In the genomic region with DNA sequence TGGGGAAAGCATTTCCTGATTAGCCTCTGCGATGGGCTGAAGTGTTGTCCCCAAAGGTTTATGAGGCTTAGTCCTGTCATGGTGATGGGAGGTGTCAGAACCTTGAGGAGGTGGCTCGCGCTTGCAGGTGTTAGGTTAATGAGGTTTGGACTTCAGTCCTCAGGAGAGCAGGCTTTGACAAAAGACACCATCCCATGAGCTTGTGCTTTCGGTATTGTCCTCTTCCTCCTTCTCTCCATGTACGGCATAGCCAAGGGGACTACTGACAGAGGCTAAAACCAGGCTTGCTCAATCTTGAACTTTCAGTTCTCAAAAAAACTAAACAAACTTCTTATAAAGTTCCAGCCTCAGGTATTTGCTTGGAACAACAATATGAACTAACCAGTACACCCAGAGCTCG, we compare ENCODE assay signal across 22 mouse cellular contexts.
"Had no signal": no experiment of that assay in that cellular context is flagged by ENCODE, and none has a peak within 500 bp of the region (broad histone marks: within the 10 kb centered on the region; RNA-seq: fewer than 3 reads in every experiment).

No protein-coding gene starts in this region.

- H3K9me3 ChIP-seq: limb, embryonic 12.5 days; limb, embryonic 15.5 days; liver, embryonic 13.5 days; neural tube, embryonic 12.5 days; neural tube, embryonic 15.5 days had no signal

- H3K4me2 ChIP-seq: limb, embryonic 12.5 days; limb, embryonic 15.5 days; liver, embryonic 13.5 days; midbrain, embryonic 11.5 days; neural tube, embryonic 12.5 days; neural tube, embryonic 15.5 days had no signal

- H3K27ac ChIP-seq: kidney, postnatal 0 days; limb, embryonic 12.5 days; limb, embryonic 15.5 days; liver, embryonic 13.5 days; neural tube, embryonic 12.5 days; neural tube, embryonic 15.5 days had no signal

- DNase-seq: kidney, adult 18-20 months; kidney, adult 9 months; kidney, postnatal 25 days; layer of hippocampus, postnatal 36 days; left cerebral cortex, postnatal 4 days; liver, embryonic 13.5 days; lung, adult 2 months; lung, postnatal 14 days; lung, postnatal 4 days; midbrain, embryonic 14.5 days; right cerebral cortex, adult 18-20 months; right cerebral cortex, postnatal 14 days; right cerebral cortex, postnatal 4 days; thymus, adult 2 months; thymus, postnatal 14 days; thymus, postnatal 4 days had no signal

- H3K4me3 ChIP-seq: limb, embryonic 12.5 days; limb, embryonic 15.5 days; liver, embryonic 13.5 days; neural tube, embryonic 12.5 days; neural tube, embryonic 15.5 days had no signal

- H3K36me3 ChIP-seq: limb, embryonic 12.5 days; limb, embryonic 15.5 days; liver, embryonic 13.5 days; neural tube, embryonic 12.5 days; neural tube, embryonic 15.5 days had no signal

- H3K9ac ChIP-seq: limb, embryonic 12.5 days; limb, embryonic 15.5 days; liver, embryonic 13.5 days; neural tube, embryonic 12.5 days; neural tube, embryonic 15.5 days had no signal

- H3K4me1 ChIP-seq: liver, embryonic 13.5 days; neural tube, embryonic 12.5 days; neural tube, embryonic 15.5 days had no signal

- H3K27me3 ChIP-seq: limb, embryonic 15.5 days; liver, embryonic 13.5 days had no signal
